12 mouse cellular contexts compared by ENCODE assay signal in genomic region chr17:81063346-81063745, GRCm38 (mm10). TPM values are rescaled to one million over a fixed set of nuclear protein-coding genes. Genes with fewer than 3 reads are reported as not detected.
DNase-seq lines count a peak whose midpoint lies in the region; ATAC-seq and TF ChIP-seq lines count a peak whose summit lies in the region.
"Had no signal": no experiment of that assay in that cellular context is flagged by ENCODE, and none has a peak within 500 bp of the region (broad histone marks: within the 10 kb centered on the region; RNA-seq: fewer than 3 reads in every experiment).

No protein-coding gene starts in this region.

- H3K9ac ChIP-seq in heart, embryonic 12.5 days = no peak overlapping the region
- no peak overlapping the region for H3K9ac ChIP-seq in stomach, embryonic 14.5 days (replicated peaks; ENCODE audit: low read depth, low read length)
- H3K9ac ChIP-seq in stomach, postnatal 0 days (ENCODE audit: low read length) = no peak overlapping the region
- no peak overlapping the region for H3K9ac ChIP-seq in stomach, embryonic 15.5 days
- H3K9ac ChIP-seq in forebrain, embryonic 12.5 days = no peak overlapping the region
- H3K9ac ChIP-seq: neural tube, embryonic 13.5 days had no signal

- H3K4me2 ChIP-seq in heart, embryonic 12.5 days = no peak overlapping the region
- H3K4me2 ChIP-seq in stomach, embryonic 14.5 days (replicated peaks; ENCODE audit: low read depth, low read length) = no peak overlapping the region
- no peak overlapping the region for H3K4me2 ChIP-seq in stomach, postnatal 0 days (replicated peaks; ENCODE audit: low read depth)
- no peak overlapping the region for H3K4me2 ChIP-seq in stomach, embryonic 15.5 days
- no peak overlapping the region for H3K4me2 ChIP-seq in forebrain, embryonic 12.5 days

- H3K4me3 ChIP-seq in heart, embryonic 12.5 days = no peak overlapping the region
- H3K4me3 ChIP-seq in stomach, embryonic 14.5 days (ENCODE audit: low read depth, low read length) = no peak overlapping the region
- no peak overlapping the region for H3K4me3 ChIP-seq in stomach, postnatal 0 days (ENCODE audit: low read depth, low read length)
- H3K4me3 ChIP-seq in stomach, embryonic 15.5 days (replicated peaks) = no peak overlapping the region
- no peak overlapping the region for H3K4me3 ChIP-seq in forebrain, embryonic 12.5 days (replicated peaks)

- H3K4me1 ChIP-seq in heart, embryonic 12.5 days (replicated peaks) = peaks cover 22% of the 10 kb centered on the region
- peaks cover 9% of the 10 kb centered on the region for H3K4me1 ChIP-seq in stomach, embryonic 14.5 days (ENCODE audit: control insufficient read depth, insufficient read depth, low read length)
- 0 out of 2 replicates have a peak, but pooled peaks cover 2% of the 10 kb centered on the region for H3K4me1 ChIP-seq in stomach, postnatal 0 days (replicated peaks; ENCODE audit: control insufficient read depth, insufficient read depth)
- H3K4me1 ChIP-seq in stomach, embryonic 15.5 days = no peaks in the 10 kb centered on the region
- peaks cover 4% of the 10 kb centered on the region; the same call in 1 of the 2 replicates for H3K4me1 ChIP-seq in forebrain, embryonic 12.5 days

- 72% methylated on average over 3 of the region's 3 CpGs for WGBS in heart, embryonic 12.5 days
- WGBS in stomach, embryonic 14.5 days = 86% methylated on average over 3 of the region's 3 CpGs
- WGBS in stomach, postnatal 0 days = 80% methylated on average over 3 of the region's 3 CpGs
- WGBS in stomach, embryonic 15.5 days = 78% methylated on average over 3 of the region's 3 CpGs
- WGBS in forebrain, embryonic 12.5 days = 89% methylated on average over 3 of the region's 3 CpGs

- no peak for ATAC-seq in heart, embryonic 12.5 days (ENCODE audit: insufficient number of reproducible peaks, low FRiP score)
- no peak for ATAC-seq in stomach, embryonic 14.5 days (ENCODE audit: insufficient number of reproducible peaks, insufficient read depth, low FRiP score, low read depth)
- no peak for ATAC-seq in stomach, postnatal 0 days (ENCODE audit: low FRiP score, low TSS enrichment)
- ATAC-seq in stomach, embryonic 15.5 days (ENCODE audit: insufficient read depth, low FRiP score, low read depth) = no peak
- no peak for ATAC-seq in forebrain, embryonic 12.5 days (ENCODE audit: low FRiP score)
- ATAC-seq: hindbrain, postnatal 0 days had no signal

- no peaks in the 10 kb centered on the region for H3K27me3 ChIP-seq in heart, embryonic 12.5 days (replicated peaks)
- no peaks in the 10 kb centered on the region for H3K27me3 ChIP-seq in stomach, embryonic 14.5 days (ENCODE audit: control insufficient read depth, insufficient read depth, low read length)
- no peaks in the 10 kb centered on the region for H3K27me3 ChIP-seq in stomach, postnatal 0 days (ENCODE audit: control insufficient read depth, insufficient read depth, low read length)
- no peaks in the 10 kb centered on the region for H3K27me3 ChIP-seq in stomach, embryonic 15.5 days (replicated peaks)
- no peaks in the 10 kb centered on the region for H3K27me3 ChIP-seq in forebrain, embryonic 12.5 days
- H3K27me3 ChIP-seq: limb, embryonic 13.5 days; neural tube, embryonic 13.5 days had no signal

- TF ChIP-seq EP300 in stomach, postnatal 0 days (optimal IDR thresholded peaks at IDR 0.05) = no peak

- TF ChIP-seq CTCF in stomach, postnatal 0 days (IDR thresholded peaks at IDR 0.05; ENCODE audit: low read depth) = no peak

- no peak for DNase-seq in heart, postnatal 25 days (ENCODE audit: low spot score)
- DNase-seq in stomach, postnatal 0 days (ENCODE audit: low spot score) = no peak
- peak; percentile 57 for DNase-seq in adipocyte (ENCODE audit: low spot score)
- no peak for DNase-seq in Muller cell, postnatal 12 days (ENCODE audit: inconsistent ontology term)
- DNase-seq: spleen, adult 18-20 months had no signal

- peaks cover 20% of the 10 kb centered on the region; the same call in 1 of the 2 replicates for H3K36me3 ChIP-seq in heart, embryonic 12.5 days
- no peaks in the 10 kb centered on the region for H3K36me3 ChIP-seq in stomach, embryonic 14.5 days (ENCODE audit: control insufficient read depth, insufficient read depth, low read length)
- H3K36me3 ChIP-seq in stomach, postnatal 0 days (ENCODE audit: control insufficient read depth, insufficient read depth, low read length) = no peaks in the 10 kb centered on the region
- H3K36me3 ChIP-seq in stomach, embryonic 15.5 days = peaks cover 3% of the 10 kb centered on the region; the same call in 1 of the 2 replicates
- 0 out of 2 replicates have a peak, but pooled peaks cover 3% of the 10 kb centered on the region for H3K36me3 ChIP-seq in forebrain, embryonic 12.5 days (replicated peaks)
- H3K36me3 ChIP-seq: neural tube, embryonic 13.5 days had no signal

- H3K27ac ChIP-seq in heart, embryonic 12.5 days (ENCODE audit: poor library complexity, severe bottlenecking) = peak overlapping the region; percentile 54; the same call in 1 of the 2 replicates
- peak overlapping the region; percentile 44; the same call in 1 of the 2 replicates for H3K27ac ChIP-seq in stomach, embryonic 14.5 days (ENCODE audit: low read length)
- no peak overlapping the region; the same call in 1 of the 2 replicates for H3K27ac ChIP-seq in stomach, postnatal 0 days (replicated peaks)
- 0 out of 2 replicates have a peak overlapping the region, but pooled peaks have one; percentile 50 for H3K27ac ChIP-seq in stomach, embryonic 15.5 days
- no peak overlapping the region for H3K27ac ChIP-seq in forebrain, embryonic 12.5 days
- H3K27ac ChIP-seq: hindbrain, postnatal 0 days; limb, embryonic 13.5 days; neural tube, embryonic 13.5 days had no signal

- intact Hi-C loops in heart, postnatal 25 days (cut with DNase I) = loop anchor here (5.0 kb wide), 1 partner anchor 691 kb away; the partner anchor contains the start of gene Gm10190

- H3K9me3 ChIP-seq in heart, embryonic 12.5 days (replicated peaks) = 0 out of 2 replicates have a peak, but pooled peaks cover 7% of the 10 kb centered on the region
- H3K9me3 ChIP-seq in stomach, embryonic 14.5 days (ENCODE audit: control insufficient read depth, low read depth, low read length) = no peaks in the 10 kb centered on the region; the same call in 1 of the 2 replicates
- H3K9me3 ChIP-seq in stomach, postnatal 0 days (ENCODE audit: control insufficient read depth, low read length) = no peaks in the 10 kb centered on the region
- no peaks in the 10 kb centered on the region for H3K9me3 ChIP-seq in stomach, embryonic 15.5 days
- H3K9me3 ChIP-seq in forebrain, embryonic 12.5 days = no peaks in the 10 kb centered on the region
- H3K9me3 ChIP-seq: limb, embryonic 13.5 days; neural tube, embryonic 13.5 days had no signal

RNA-seq across cellular contexts. Expression of gene Thumpd2, which starts 1.5 kb away (rescaled TPM):
- polyA plus RNA-seq in heart, embryonic 12.5 days (2016; fragmentation: Nextera tagmentation; extraction: Ambion mirVana) = 10.5 and 11.6 TPM in 2 replicates
- total RNA-seq in heart, postnatal 25 days (2021) = 1 to 10 TPM; 4.6 to 4.8 TPM
- 13.0 and 15.2 TPM in 2 replicates for polyA plus RNA-seq in stomach, embryonic 14.5 days (2014; fragmentation: Nextera tagmentation; extraction: Ambion mirVana)
- polyA plus RNA-seq in stomach, postnatal 0 days (2015; fragmentation: Nextera tagmentation; extraction: Ambion mirVana) = 6.9 and 7.5 TPM in 2 replicates
- polyA plus RNA-seq in stomach, embryonic 15.5 days (2015; fragmentation: Nextera tagmentation; extraction: Ambion mirVana) = 11.6 and 13.1 TPM in 2 replicates
- polyA plus RNA-seq in forebrain, embryonic 12.5 days (2016; fragmentation: Nextera tagmentation; extraction: Ambion mirVana) = 15.0 and 15.5 TPM in 2 replicates

Comparison
In these comparisons a context has a peak if more than half of its experiments do, and no peak if none do; other contexts are left out.
1. H3K27ac ChIP-seq: peak in heart, embryonic 12.5 days (single experiment), stomach, embryonic 14.5 days (single experiment) and stomach, embryonic 15.5 days (single experiment); none in stomach, postnatal 0 days (single experiment) and forebrain, embryonic 12.5 days (single experiment).